Mouse (Mus musculus): Measurements from ENCODE around the gene Krt75. TPM values are rescaled to one million over a fixed set of nuclear protein-coding genes. Genes with fewer than 3 reads are reported as not detected.
"Not testable (repeated sequence)": the region's sequence is repeated elsewhere in the genome, so short reads cannot be mapped to it uniquely, and the experiment has no call there.

The Krt75 gene
- polyA plus RNA-seq, 1 experiment from 2014 or later = 0.14 TPM

DNA sequence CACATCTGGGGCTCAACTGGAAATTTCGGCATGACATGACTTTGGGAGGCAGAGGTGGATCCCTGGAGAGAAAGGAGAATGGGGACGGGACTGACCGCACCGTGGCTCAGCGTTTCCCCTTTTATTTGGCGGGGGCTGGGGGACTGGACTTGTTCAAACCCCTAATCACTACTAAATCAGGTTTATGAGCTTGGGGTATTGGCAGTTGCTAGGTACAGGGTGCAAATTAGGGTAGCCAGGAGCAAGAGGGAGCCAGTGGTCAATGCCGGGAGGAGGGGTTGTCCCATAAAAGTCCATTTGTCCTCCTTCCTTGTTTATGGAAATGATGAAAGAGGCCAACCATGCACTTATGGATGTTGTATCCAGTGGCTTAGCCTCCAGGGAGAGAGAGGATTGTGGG lies 23.1 kb downstream of the Krt75 start, which contains the start of gene Krt82:
TSS of gene Krt82 (minus strand) at position 101 of the 400 bp plus-strand sequence.
- H3K4me2 ChIP-seq = no peak within 1 kb of the TSS
- H3K4me3 ChIP-seq = no peak within 1 kb of the TSS
- 84% methylated on average over 7 of the region's 7 CpGs for WGBS
- no peaks in the 10 kb centered on the region for H3K36me3 ChIP-seq
- H3K27ac ChIP-seq = no peak within 1 kb of the TSS
- H3K9me3 ChIP-seq = no peaks in the 10 kb centered on the region
- ATAC-seq (ENCODE audit: borderline replicate concordance, extremely low read depth, low FRiP score, low TSS enrichment) = no peak
- H3K27me3 ChIP-seq = 0 out of 2 replicates have a peak, but pooled peaks cover 13% of the 10 kb centered on the region
- H3K9ac ChIP-seq = no peak within 1 kb of the TSS
- no peaks in the 10 kb centered on the region for H3K4me1 ChIP-seq

DNA sequence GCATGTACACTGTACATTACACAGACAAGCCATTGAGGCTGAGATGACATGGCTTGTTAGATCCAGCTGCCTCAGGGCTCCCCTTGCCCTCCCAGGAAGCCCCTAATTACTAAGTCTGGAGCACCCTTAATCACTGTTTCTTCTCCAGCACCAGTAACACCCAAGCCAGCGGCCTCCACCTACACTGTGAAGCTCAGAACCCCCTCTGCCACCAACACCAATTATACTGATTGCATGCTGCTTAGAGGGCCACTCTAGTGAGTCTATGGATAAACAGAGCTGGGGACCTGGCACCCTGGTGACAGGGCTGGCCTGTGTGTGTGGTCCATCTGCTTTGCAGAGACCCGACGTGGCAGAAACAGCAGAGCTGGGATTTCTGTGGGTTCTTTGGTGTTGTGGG lies 29.2 kb downstream of the Krt75 start:
- Histone ChIP-seq H3K9me3 (no peaks in the 10 kb centered on the region), H3K36me3 (no peaks in the 10 kb centered on the region), H3K27ac (no peak overlapping the region), H3K4me2 (no peak overlapping the region), H3K4me3 (no peak overlapping the region), H3K4me1 (no peaks in the 10 kb centered on the region), H3K27me3 (no peaks in the 10 kb centered on the region), H3K9ac (no peak overlapping the region)
- WGBS = 61% methylated on average over 3 of the region's 3 CpGs
- ATAC-seq (ENCODE audit: borderline replicate concordance, extremely low read depth, low FRiP score, low TSS enrichment) = no peak

DNA sequence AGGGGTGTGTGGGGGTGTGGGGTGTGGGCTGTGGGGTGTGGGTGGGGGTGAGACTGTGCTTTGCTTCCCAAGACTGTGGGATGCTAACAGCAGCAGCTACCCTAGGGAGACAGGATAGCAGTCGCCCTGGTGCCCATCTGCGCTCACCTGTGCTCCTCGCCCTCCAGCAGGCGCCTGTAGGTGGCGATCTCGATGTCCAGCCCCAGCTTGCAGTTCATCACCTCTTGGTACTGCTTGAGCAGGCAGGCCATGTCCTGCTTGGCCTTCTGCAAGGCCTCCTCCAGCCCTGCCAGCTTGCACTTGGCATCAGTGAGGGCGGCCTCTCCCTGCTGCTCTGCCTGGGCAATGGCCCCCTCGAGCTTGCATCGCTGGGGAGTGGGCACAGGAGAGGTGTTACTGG lies 31.2 kb downstream of the Krt75 start:
- WGBS = 54% methylated on average over 9 of the region's 9 CpGs
- H3K4me2 ChIP-seq = no peak overlapping the region
- H3K4me1 ChIP-seq = peaks cover 9% of the 10 kb centered on the region; the same call in 1 of the 2 replicates
- no peak overlapping the region for H3K27ac ChIP-seq
- no peaks in the 10 kb centered on the region for H3K9me3 ChIP-seq
- ATAC-seq (ENCODE audit: borderline replicate concordance, extremely low read depth, low FRiP score, low TSS enrichment) = no peak
- no peaks in the 10 kb centered on the region for H3K27me3 ChIP-seq
- no peaks in the 10 kb centered on the region for H3K36me3 ChIP-seq
- no peak overlapping the region for H3K9ac ChIP-seq
- H3K4me3 ChIP-seq = no peak overlapping the region

DNA sequence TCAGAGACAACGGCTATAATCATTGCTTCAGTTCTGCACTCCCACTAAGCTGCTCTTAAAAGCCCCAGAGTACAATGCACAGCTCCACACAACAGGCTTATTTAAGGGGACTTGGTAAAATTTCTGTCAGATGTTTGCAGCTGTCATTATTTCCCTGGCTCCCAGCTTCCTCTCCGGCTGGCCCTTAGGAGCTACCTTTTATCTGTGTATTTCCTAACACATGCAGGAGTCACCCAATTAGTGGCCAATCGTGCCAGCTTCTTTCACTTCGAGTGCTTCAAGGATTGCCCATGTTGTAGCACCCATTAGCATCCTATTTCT lies 35.2 kb downstream of the Krt75 start:
- ATAC-seq (ENCODE audit: borderline replicate concordance, extremely low read depth, low FRiP score, low TSS enrichment) = no peak
- H3K36me3 ChIP-seq = no peaks in the 10 kb centered on the region
- H3K9ac ChIP-seq = no peak overlapping the region
- no peaks in the 10 kb centered on the region for H3K9me3 ChIP-seq
- no peak overlapping the region for H3K4me2 ChIP-seq
- peaks cover 9% of the 10 kb centered on the region; the same call in 1 of the 2 replicates for H3K4me1 ChIP-seq
- 34% methylated on average over 4 of the region's 4 CpGs for WGBS
- no peak overlapping the region for H3K4me3 ChIP-seq
- no peak overlapping the region for H3K27ac ChIP-seq
- H3K27me3 ChIP-seq = no peaks in the 10 kb centered on the region

DNA sequence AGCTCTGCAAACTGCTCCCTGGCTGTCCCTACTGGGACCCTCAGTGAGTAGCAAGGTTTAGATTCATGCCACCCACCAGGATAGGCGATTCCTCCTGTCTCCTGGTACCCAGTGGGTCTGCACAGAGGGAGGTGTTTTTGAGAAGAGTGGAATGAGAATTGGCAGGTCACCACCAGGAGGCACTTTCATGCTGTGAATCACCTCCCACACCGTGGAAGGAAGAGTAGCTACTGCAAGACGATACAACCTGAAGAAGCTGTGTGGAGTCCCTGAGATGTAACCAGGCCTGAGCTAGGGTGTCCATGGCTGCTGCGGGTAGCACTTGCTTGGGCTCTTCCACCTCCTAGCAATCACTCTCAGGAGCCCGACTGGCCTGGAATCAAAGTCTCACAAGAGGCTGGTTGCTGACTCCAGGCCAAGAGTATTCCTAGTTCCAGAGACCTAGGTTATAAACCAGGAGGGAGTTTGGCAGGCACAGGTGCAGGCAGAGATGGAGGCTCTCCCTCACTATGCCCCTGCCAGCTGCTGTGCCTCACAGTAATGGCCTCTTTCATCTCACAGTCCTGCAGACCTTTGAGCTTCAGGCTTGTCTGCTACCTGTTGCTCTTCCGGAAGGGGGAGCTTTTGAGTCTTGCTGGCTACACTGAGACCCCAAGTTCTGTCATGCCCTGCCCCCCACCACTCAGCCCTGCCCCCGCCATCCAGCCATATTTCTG lies 35.7 kb downstream of the Krt75 start:
- no peak overlapping the region for H3K27ac ChIP-seq
- H3K4me2 ChIP-seq = no peak overlapping the region
- WGBS = 33% methylated on average over 7 of the region's 7 CpGs
- H3K4me3 ChIP-seq = no peak overlapping the region
- H3K4me1 ChIP-seq = peaks cover 9% of the 10 kb centered on the region; the same call in 1 of the 2 replicates
- ATAC-seq (ENCODE audit: borderline replicate concordance, extremely low read depth, low FRiP score, low TSS enrichment) = no peak
- H3K27me3 ChIP-seq = no peaks in the 10 kb centered on the region
- no peak overlapping the region for H3K9ac ChIP-seq
- H3K9me3 ChIP-seq = no peaks in the 10 kb centered on the region
- H3K36me3 ChIP-seq = no peaks in the 10 kb centered on the region

DNA sequence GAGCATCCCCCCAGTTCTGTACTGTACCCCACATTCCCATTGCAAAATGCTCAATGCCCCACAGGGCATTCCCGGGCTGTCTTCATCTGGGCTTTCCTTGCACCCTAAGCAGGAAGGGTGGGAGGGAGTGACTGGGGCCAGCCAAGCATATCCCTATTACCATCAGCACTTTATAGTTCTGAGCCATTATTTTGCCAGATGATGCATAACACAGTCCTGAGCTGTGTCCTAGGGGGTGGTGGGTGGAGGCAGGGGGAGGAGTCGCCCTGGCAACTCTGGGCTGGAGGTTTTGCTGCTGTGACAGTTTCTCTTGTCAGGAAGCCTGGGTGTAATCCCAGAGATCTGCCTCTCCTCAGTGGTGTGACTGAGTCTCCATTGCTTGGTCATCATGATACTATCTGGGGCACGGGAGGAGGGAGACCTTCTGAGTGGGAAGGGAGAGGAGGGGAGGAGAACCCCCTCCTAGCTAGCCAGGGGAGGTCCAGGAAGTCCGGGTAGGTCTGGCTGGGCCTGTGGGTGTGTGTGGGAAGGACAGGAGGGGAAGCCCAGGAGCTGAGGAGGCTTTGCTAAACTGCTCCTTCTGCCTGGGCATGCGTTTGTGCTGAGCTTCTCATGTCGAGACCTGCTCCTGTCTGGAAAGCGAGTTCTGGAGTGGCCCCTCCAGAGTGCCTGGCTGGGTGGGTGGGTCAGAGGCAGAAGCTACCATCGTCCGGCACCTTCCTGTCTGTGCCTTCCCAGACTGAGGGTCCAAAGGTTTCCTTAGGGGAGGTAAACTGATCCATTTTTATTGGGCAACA lies 37.5 kb downstream of the Krt75 start:
- H3K27me3 ChIP-seq = no peaks in the 10 kb centered on the region
- no peaks in the 10 kb centered on the region for H3K36me3 ChIP-seq
- WGBS = 49% methylated on average over 9 of the region's 9 CpGs
- no peak overlapping the region for H3K27ac ChIP-seq
- H3K9me3 ChIP-seq = no peaks in the 10 kb centered on the region
- H3K9ac ChIP-seq = no peak overlapping the region
- no peak overlapping the region for H3K4me2 ChIP-seq
- ATAC-seq (ENCODE audit: borderline replicate concordance, extremely low read depth, low FRiP score, low TSS enrichment) = peak; percentile 59; the same call in 1 of the 2 replicates
- H3K4me3 ChIP-seq = no peak overlapping the region
- peaks cover 9% of the 10 kb centered on the region; the same call in 1 of the 2 replicates for H3K4me1 ChIP-seq

DNA sequence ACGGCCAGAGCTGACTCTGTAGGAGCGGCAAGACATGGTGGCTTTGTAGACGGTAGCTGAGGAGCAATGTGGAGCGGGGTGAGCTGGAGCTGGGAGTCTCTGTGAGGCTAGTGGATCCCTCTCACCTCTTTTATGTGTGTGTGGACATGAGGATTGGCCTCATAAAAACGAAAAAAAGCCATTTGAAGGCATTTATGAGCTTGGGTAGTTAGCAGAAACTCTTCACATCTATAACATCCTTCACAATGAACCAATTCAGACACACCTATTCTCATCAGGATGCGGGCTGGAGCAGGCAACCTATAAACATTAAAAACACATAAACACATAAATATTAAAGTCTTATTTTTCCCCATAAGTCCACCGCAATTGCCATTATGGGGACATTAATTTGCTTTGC lies 41.0 kb downstream of the Krt75 start, which contains the start of gene Krt84:
TSS of gene Krt84 (minus strand) at position 101 of the 400 bp plus-strand sequence.
- H3K9me3 ChIP-seq = no peaks in the 10 kb centered on the region
- no peaks in the 10 kb centered on the region for H3K27me3 ChIP-seq
- no peaks in the 10 kb centered on the region for H3K36me3 ChIP-seq
- H3K27ac ChIP-seq = no peak within 1 kb of the TSS
- WGBS = 81% methylated on average over 7 of the region's 7 CpGs
- H3K4me1 ChIP-seq = 0 out of 2 replicates have a peak, but pooled peaks cover 1% of the 10 kb centered on the region
- ATAC-seq (ENCODE audit: borderline replicate concordance, extremely low read depth, low FRiP score, low TSS enrichment) = no peak
- H3K4me3 ChIP-seq = no peak within 1 kb of the TSS
- no peak within 1 kb of the TSS for H3K4me2 ChIP-seq
- no peak within 1 kb of the TSS for H3K9ac ChIP-seq

DNA sequence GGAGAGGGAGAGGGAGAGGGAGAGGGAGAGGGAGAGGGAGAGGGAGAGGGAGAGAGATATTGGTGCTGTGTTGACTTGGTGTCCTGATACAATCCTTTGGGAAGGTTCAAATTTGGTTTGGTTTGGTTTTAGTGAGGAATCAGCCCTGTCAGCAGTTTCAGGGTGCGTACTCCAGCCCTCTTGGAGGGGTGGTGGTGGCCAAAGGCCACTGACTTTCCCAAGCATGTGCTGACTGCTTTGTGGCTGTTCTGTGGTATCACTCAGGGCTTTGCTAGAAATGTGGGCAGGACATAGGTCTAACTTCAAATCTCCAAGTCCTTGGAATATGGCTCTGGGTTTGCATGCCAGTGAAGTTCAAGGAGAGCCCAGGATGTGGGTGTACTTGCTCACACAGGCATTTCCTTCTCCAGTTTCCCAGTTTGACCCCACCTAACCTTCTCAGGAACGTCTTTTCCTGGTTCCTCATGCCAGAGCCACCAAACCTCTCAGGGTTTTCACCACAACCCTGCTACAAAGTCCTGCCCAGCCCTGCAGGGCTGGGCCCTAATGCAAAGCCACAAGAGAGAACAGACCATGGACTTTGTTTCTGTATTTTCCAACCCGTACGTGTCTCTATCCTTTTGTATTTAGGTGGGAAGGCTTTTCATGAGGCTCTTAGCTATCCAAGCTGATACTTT lies 51.0 kb downstream of the Krt75 start:
- Histone ChIP-seq H3K9me3 (no peaks in the 10 kb centered on the region), H3K9ac (no peak overlapping the region), H3K4me3 (no peak overlapping the region), H3K4me1 (no peaks in the 10 kb centered on the region), H3K27me3 (peaks cover 4% of the 10 kb centered on the region; the same call in 1 of the 2 replicates), H3K36me3 (no peaks in the 10 kb centered on the region), H3K4me2 (no peak overlapping the region), H3K27ac (no peak overlapping the region)
- WGBS = 65% methylated on average over 4 of the region's 4 CpGs
- no peak for ATAC-seq (ENCODE audit: borderline replicate concordance, extremely low read depth, low FRiP score, low TSS enrichment)

DNA sequence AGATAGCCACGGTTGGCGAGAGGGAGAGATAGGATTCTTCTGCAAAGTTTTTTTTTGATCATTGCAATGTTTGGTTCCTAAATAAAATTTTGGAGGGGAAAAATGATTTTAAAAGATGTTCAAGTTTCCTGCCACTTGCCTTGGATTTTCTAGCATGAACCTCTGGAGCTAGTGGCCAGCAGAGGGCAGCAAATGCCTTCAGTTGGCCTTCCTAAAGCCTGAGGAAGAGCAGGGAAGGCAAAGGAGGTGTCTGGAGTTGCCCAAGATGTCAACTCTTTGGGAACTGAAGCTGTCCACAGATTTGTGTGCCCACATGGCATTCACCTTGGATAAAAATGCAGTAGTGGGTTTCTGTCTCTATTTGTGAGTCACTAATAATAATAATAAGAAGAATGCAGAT lies 53.9 kb downstream of the Krt75 start:
- H3K9me3 ChIP-seq = no peaks in the 10 kb centered on the region
- H3K9ac ChIP-seq = no peak overlapping the region
- H3K36me3 ChIP-seq = no peaks in the 10 kb centered on the region
- no peaks in the 10 kb centered on the region for H3K4me1 ChIP-seq
- no peak overlapping the region for H3K4me2 ChIP-seq
- WGBS = 22% methylated on average over 2 of the region's 2 CpGs
- ATAC-seq (ENCODE audit: borderline replicate concordance, extremely low read depth, low FRiP score, low TSS enrichment) = no peak
- H3K27ac ChIP-seq = no peak overlapping the region
- peaks cover 4% of the 10 kb centered on the region; the same call in 1 of the 2 replicates for H3K27me3 ChIP-seq
- H3K4me3 ChIP-seq = no peak overlapping the region

DNA sequence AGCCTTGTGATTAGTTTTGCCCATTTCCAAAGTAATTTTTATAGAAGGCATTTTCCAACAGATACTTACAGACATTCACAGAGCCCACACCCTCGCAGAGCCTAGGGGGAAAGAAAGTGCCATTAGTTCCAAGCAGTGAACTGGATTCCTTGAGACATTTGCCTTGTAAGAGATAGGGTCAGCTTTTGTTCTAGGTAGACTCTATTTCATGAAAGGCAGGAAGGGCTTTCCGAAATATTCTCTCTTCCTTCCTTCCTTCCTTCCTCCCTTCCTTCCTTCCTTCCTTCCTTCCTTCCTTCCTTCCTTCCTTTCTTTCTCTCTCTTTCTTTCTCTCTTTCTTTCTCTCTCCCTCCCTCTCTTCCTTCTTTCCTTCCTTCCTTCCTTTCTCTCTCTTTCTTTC lies 56.5 kb downstream of the Krt75 start, which contains the start of gene Gm49425:
TSS of gene Gm49425 (minus strand) at position 101 of the 400 bp plus-strand sequence.
- H3K27me3 ChIP-seq; H3K36me3 ChIP-seq; H3K4me1 ChIP-seq; H3K27ac ChIP-seq; H3K9me3 ChIP-seq; H3K4me2 ChIP-seq; ATAC-seq (ENCODE audit: borderline replicate concordance, extremely low read depth, low FRiP score, low TSS enrichment); H3K9ac ChIP-seq; H3K4me3 ChIP-seq: not testable (repeated sequence)
- 63% methylated on average over 2 of the region's 2 CpGs for WGBS

Data from lung, embryonic 15.5 days (tissue).